Mouse (Mus musculus) T-helper 2 cell (primary cell): ENCODE measurements around the gene Taf9b.
"Not testable (repeated sequence)": the region's sequence is repeated elsewhere in the genome, so short reads cannot be mapped to it uniquely, and the experiment has no call there.

Source experiments
- in situ Hi-C: fragments of 300-600 bp; cut with MboI, MseI; formaldehyde crosslinking; loops from one replicate; pipeline ENCODE4 v1.15.1; 2025; ENCODE audit warnings: high pct_unique_total_duplicates

Taf9b gene

GRCm38 (mm10) chrX:106221058-106221457 lies at the start of gene Taf9b:
Taf9b (minus strand) TSS chrX:106221158.
- in situ Hi-C loops, result no loop called here

GRCm38 (mm10) chrX:106255276-106255675 lies 34.3 kb upstream of the Taf9b start, which contains the start of gene Fnd3c2:
Fnd3c2 (minus strand) TSS chrX:106255376.
- in situ Hi-C loops, result no loop called here

- in situ Hi-C loops, result no loop called here
Observed at GRCm38 (mm10) chrX:106219171-106220032, 1.6 kb downstream of the Taf9b start.

- in situ Hi-C loops, result no loop called here
Observed at GRCm38 (mm10) chrX:106209100-106209499, 11.9 kb downstream of the Taf9b start.

GRCm38 (mm10) chrX:106198904-106199303 lies 22.1 kb downstream of the Taf9b start:
- in situ Hi-C loops, result no loop called here

- in situ Hi-C loops, result no loop called here
Observed at GRCm38 (mm10) chrX:106197308-106197707, 23.6 kb downstream of the Taf9b start.

- in situ Hi-C loops, result not testable (repeated sequence)
Observed at GRCm38 (mm10) chrX:106194361-106194760, 26.6 kb downstream of the Taf9b start.

- in situ Hi-C loops, result no loop called here
Observed at GRCm38 (mm10) chrX:106190091-106190490, 30.9 kb downstream of the Taf9b start.

GRCm38 (mm10) chrX:106189356-106189755 lies 31.6 kb downstream of the Taf9b start:
- in situ Hi-C loops, result no loop called here

GRCm38 (mm10) chrX:106187737-106188136 lies 33.2 kb downstream of the Taf9b start:
- in situ Hi-C loops, result no loop called here

- in situ Hi-C loops, result no loop called here
Observed at GRCm38 (mm10) chrX:106186713-106187649, 34.0 kb downstream of the Taf9b start, which contains the start of gene Pgk1. Pgk1 (plus strand) TSS chrX:106187100.

- in situ Hi-C loops, result no loop called here
Observed at GRCm38 (mm10) chrX:106185706-106186105, 35.3 kb downstream of the Taf9b start.

GRCm38 (mm10) chrX:106184279-106184678 lies 36.7 kb downstream of the Taf9b start:
- in situ Hi-C loops, result no loop called here

- in situ Hi-C loops, result no loop called here
Observed at GRCm38 (mm10) chrX:106176331-106176730, 44.6 kb downstream of the Taf9b start.

GRCm38 (mm10) chrX:106171853-106172154 lies 49.2 kb downstream of the Taf9b start:
- in situ Hi-C loops, result no loop called here

- in situ Hi-C loops, result no loop called here
Observed at GRCm38 (mm10) chrX:106171106-106171852, 49.7 kb downstream of the Taf9b start.

- in situ Hi-C loops, result loop anchor here (5.0 kb wide), 1 partner anchor 133 kb away; no protein-coding TSS in a partner anchor
Observed at GRCm38 (mm10) chrX:106165089-106165488, 55.9 kb downstream of the Taf9b start.

GRCm38 (mm10) chrX:106164555-106164954 lies 56.4 kb downstream of the Taf9b start:
- in situ Hi-C loops, result no loop called here

GRCm38 (mm10) chrX:106163995-106164394 lies 57.0 kb downstream of the Taf9b start:
- in situ Hi-C loops, result no loop called here
